Mouse (Mus musculus) liver, postnatal 0 days (tissue): Measurements from ENCODE around the gene F2rl1.

ENCODE experiments used
- CTCF ChIP-seq: sonication (generic); IDR thresholded peaks from 2 replicates; pipeline ENCODE4 v1.5.1; 2016; ENCODE audit warnings: antibody characterized with exemption, low read depth
- EP300 ChIP-seq: IDR thresholded peaks from 2 replicates; pipeline ENCODE4 v1.6.1; 2016; ENCODE audit warnings: antibody characterized with exemption, low read depth, mild to moderate bottlenecking

GRCm38 (mm10) chr13:95563693-95564092 is 38.7 kb upstream of the F2rl1 start:
- TF ChIP-seq CTCF = peak; percentile 96
- no peak for TF ChIP-seq EP300
